Mouse (Mus musculus) forebrain, embryonic 11.5 days (tissue): ENCODE data around the gene Cdh22. TPM values are rescaled to one million over a fixed set of nuclear protein-coding genes. Genes with fewer than 3 reads are reported as not detected.

Experiments used
- ATAC-seq: fragments of 200-750 bp; cut with Nextera tagmentation; replicated peaks from 2 replicates; pipeline ENCODE4 v1.8.0; 2017; ENCODE audit warnings: moderate TSS enrichment; ENCODE audit not compliant: low FRiP score
- DNase-seq: peaks from one replicate; pipeline ENCODE4 v3.0.0-alpha.2; 2017; ENCODE audit warnings: low spot score
- H3K27ac ChIP-seq: fragments of 300-500 bp; sonication (generic); 2 replicates; pipeline ENCODE4 v1.5.1; 2014; ENCODE audit warnings: low read depth, low read length
- H3K27me3 ChIP-seq: fragments of 300-500 bp; sonication (generic); 2 replicates; pipeline ENCODE4 v1.6.1; 2014; ENCODE audit warnings: mild to moderate bottlenecking, low read length, mixed read lengths; ENCODE audit not compliant: control insufficient read depth, insufficient read depth
- H3K36me3 ChIP-seq: fragments of 300-500 bp; sonication (generic); 2 replicates; pipeline ENCODE4 v1.6.1; 2014; ENCODE audit warnings: mild to moderate bottlenecking, low read length, moderate library complexity, mixed read lengths; ENCODE audit not compliant: control insufficient read depth, insufficient read depth
- H3K4me1 ChIP-seq: fragments of 300-500 bp; sonication (generic); replicated peaks from 2 replicates; pipeline ENCODE4 v1.6.1; 2014; ENCODE audit warnings: low read length, mixed read lengths; ENCODE audit not compliant: control insufficient read depth, insufficient read depth
- H3K4me2 ChIP-seq: fragments of 300-500 bp; sonication (generic); 2 replicates; pipeline ENCODE4 v1.6.1; 2014; ENCODE audit warnings: low read depth, mild to moderate bottlenecking, low read length, moderate library complexity, mixed read lengths; ENCODE audit not compliant: severe bottlenecking
- H3K4me3 ChIP-seq: fragments of 300-500 bp; sonication (generic); 2 replicates; pipeline ENCODE4 v1.5.1; 2014; ENCODE audit warnings: low read depth, low read length
- H3K9ac ChIP-seq: fragments of 300-500 bp; sonication (generic); 2 replicates; pipeline ENCODE4 v1.6.1; 2014; ENCODE audit warnings: low read length
- H3K9me3 ChIP-seq: fragments of 300-500 bp; sonication (generic); 2 replicates; pipeline ENCODE4 v1.6.1; 2016; ENCODE audit warnings: low read length, mixed read lengths; ENCODE audit not compliant: control insufficient read depth
- WGBS: fragments of 180-500 bp; shearing (Covaris S2); extraction: QIAGEN DNeasy Blood & Tissue Kit; methylation state at CpG from one replicate; pipeline ENCODE4 v1.1.7; 2014; 5-methylcytosine and 5-hydroxymethylcytosine counted together
- polyA plus RNA-seq: library from polyadenylated mRNA; unstranded; fragments of >200 nt; fragmentation: Nextera tagmentation; extraction: Ambion mirVana; gene quantifications from 2 replicates; pipeline ENCODE4 v1.2.1, GENCODE M21; 2014

Gene Cdh22
- polyA plus RNA-seq, 1 experiment from 2014 or later = 6.2 TPM

GRCm38 (mm10) chr2:165229050-165229449, 5.6 kb downstream of the Cdh22 start:
- Histone ChIP-seq H3K9me3 (no peaks in the 10 kb centered on the region), H3K27me3 (peaks cover 14% of the 10 kb centered on the region)
- 91% methylated on average over 11 of the region's 11 CpGs for WGBS

DNA sequence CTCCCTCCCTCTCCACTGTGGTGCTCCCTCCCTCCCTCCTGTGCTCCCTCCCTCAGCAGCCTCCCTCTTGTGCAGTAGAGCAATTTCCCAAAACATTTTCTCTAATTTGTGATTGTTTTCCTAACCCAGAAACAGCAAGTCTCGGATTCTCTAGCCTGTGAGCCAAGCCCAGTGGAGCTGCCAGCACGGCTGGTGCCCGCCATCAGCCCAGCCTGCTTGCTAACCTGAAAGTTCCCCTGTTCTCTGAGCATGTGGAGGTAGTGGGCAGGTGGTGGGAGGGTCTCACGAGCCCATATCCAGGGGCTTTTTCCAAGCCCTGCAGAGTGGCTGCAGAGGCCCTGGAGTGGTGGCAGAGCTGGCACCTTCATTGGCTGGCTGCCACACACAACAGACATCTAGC, 10.8 kb downstream of the Cdh22 start:
- H3K27me3 ChIP-seq = no peaks in the 10 kb centered on the region

More at GRCm38 (mm10) chr2:165229050-165229449, 5.6 kb downstream of the Cdh22 start:
- no peak overlapping the region for H3K4me2 ChIP-seq
- H3K4me1 ChIP-seq = peaks cover 9% of the 10 kb centered on the region
- H3K36me3 ChIP-seq = no peaks in the 10 kb centered on the region
- no peak overlapping the region for H3K4me3 ChIP-seq
- ATAC-seq = no peak
- no peak for DNase-seq
- H3K27ac ChIP-seq = no peak overlapping the region
- H3K9ac ChIP-seq = no peak overlapping the region

DNA sequence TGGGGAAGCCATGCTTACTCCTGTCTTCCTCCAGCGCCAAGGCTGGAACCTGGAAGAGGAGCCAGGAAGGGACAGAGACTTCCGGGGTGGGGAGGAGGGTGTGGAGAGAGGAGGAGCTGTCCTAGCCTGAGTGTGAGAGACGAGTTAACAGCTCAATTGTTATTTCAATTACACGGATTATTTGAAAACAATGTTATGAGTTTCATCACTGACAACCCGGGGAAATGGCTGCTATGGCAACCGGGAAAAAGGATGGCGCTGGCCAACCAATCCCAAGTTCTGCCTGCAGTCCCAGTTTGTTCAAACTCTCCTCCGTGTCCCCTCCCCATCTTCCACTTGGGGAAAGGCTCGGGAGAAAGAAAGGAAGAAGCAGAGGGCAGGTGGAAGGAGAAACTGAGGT, 12.7 kb downstream of the Cdh22 start:
- no peak overlapping the region for H3K4me2 ChIP-seq
- no peak overlapping the region for H3K27ac ChIP-seq
- no peak overlapping the region for H3K9ac ChIP-seq
- DNase-seq (no peak), ATAC-seq (no peak)
- H3K9me3 ChIP-seq = no peaks in the 10 kb centered on the region
- no peaks in the 10 kb centered on the region for H3K27me3 ChIP-seq
- H3K4me1 ChIP-seq = peaks cover 12% of the 10 kb centered on the region; the same call in 1 of the 2 replicates
- H3K36me3 ChIP-seq = no peaks in the 10 kb centered on the region
- no peak overlapping the region for H3K4me3 ChIP-seq
- WGBS = 14% methylated on average over 9 of the region's 9 CpGs

More for the DNA sequence above, 10.8 kb downstream of the Cdh22 start:
- no peak overlapping the region for H3K27ac ChIP-seq
- no peaks in the 10 kb centered on the region for H3K36me3 ChIP-seq
- DNase-seq = no peak
- no peak overlapping the region for H3K9ac ChIP-seq
- no peak overlapping the region for H3K4me2 ChIP-seq
- ATAC-seq = no peak
- whole genome bisulfite sequencing = 68% methylated on average over 4 of the region's 4 CpGs
- no peak overlapping the region for H3K4me3 ChIP-seq
- H3K4me1 ChIP-seq = peaks cover 8% of the 10 kb centered on the region; the same call in 1 of the 2 replicates
- H3K9me3 ChIP-seq = no peaks in the 10 kb centered on the region

DNA sequence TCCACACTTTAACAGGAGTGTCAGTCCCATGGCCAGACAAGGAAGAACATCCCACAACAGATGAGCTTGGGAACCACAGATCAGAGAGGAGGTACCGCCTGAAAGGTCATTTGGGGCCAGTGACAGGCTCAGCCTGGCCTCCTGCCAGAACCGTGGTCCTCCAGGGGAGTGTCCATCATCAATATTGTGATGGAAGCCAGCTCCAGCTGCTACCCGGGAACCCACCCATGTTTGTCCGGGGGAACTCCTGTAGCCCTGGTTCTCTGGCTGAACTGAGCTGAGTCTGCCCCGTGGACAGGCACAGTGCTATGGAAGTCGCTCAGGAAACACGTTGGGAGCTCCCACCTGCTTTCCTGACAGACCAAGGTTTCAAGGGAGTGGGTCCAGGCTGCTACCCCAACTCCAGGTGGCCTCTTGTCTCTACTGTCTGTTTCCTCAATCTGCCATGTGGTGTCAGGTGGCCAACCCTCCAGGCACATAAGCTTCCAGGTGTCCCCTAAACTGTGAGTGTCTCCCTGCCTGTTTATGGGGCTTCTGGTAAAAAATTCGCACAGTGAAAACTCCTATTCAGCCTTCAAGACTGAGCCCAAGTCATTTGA, 14.2 kb downstream of the Cdh22 start:
- H3K4me1 ChIP-seq = peaks cover 18% of the 10 kb centered on the region; the same call in 1 of the 2 replicates
- no peak overlapping the region for H3K4me2 ChIP-seq
- no peak overlapping the region for H3K27ac ChIP-seq
- no peaks in the 10 kb centered on the region for H3K36me3 ChIP-seq
- DNase-seq (no peak), ATAC-seq (no peak)
- H3K27me3 ChIP-seq = no peaks in the 10 kb centered on the region
- no peak overlapping the region for H3K9ac ChIP-seq
- 84% methylated on average over 8 of the region's 8 CpGs for WGBS
- H3K9me3 ChIP-seq = no peaks in the 10 kb centered on the region
- H3K4me3 ChIP-seq = no peak overlapping the region

- Histone ChIP-seq H3K36me3 (no peaks in the 10 kb centered on the region), H3K4me2 (no peak overlapping the region), H3K27me3 (no peaks in the 10 kb centered on the region; the same call in 1 of the 2 replicates), H3K4me1 (peaks cover 23% of the 10 kb centered on the region; the same call in 1 of the 2 replicates), H3K27ac (no peak overlapping the region), H3K9ac (no peak overlapping the region), H3K4me3 (no peak overlapping the region), H3K9me3 (no peaks in the 10 kb centered on the region)
- no peak for DNase-seq
- 68% methylated on average over 8 of the region's 8 CpGs for WGBS
- ATAC-seq = no peak
Observed at GRCm38 (mm10) chr2:165218954-165219353, 15.7 kb downstream of the Cdh22 start.

- ATAC-seq (no peak), DNase-seq (no peak)
- Histone ChIP-seq H3K9me3 (no peaks in the 10 kb centered on the region), H3K9ac (no peak overlapping the region), H3K4me1 (peaks cover 23% of the 10 kb centered on the region; the same call in 1 of the 2 replicates), H3K36me3 (no peaks in the 10 kb centered on the region), H3K27me3 (peaks cover 10% of the 10 kb centered on the region; the same call in 1 of the 2 replicates), H3K4me2 (no peak overlapping the region), H3K4me3 (no peak overlapping the region), H3K27ac (no peak overlapping the region)
- WGBS = 95% methylated on average over 16 of the region's 16 CpGs
Observed at GRCm38 (mm10) chr2:165217361-165218149, 17.1 kb downstream of the Cdh22 start.

DNA sequence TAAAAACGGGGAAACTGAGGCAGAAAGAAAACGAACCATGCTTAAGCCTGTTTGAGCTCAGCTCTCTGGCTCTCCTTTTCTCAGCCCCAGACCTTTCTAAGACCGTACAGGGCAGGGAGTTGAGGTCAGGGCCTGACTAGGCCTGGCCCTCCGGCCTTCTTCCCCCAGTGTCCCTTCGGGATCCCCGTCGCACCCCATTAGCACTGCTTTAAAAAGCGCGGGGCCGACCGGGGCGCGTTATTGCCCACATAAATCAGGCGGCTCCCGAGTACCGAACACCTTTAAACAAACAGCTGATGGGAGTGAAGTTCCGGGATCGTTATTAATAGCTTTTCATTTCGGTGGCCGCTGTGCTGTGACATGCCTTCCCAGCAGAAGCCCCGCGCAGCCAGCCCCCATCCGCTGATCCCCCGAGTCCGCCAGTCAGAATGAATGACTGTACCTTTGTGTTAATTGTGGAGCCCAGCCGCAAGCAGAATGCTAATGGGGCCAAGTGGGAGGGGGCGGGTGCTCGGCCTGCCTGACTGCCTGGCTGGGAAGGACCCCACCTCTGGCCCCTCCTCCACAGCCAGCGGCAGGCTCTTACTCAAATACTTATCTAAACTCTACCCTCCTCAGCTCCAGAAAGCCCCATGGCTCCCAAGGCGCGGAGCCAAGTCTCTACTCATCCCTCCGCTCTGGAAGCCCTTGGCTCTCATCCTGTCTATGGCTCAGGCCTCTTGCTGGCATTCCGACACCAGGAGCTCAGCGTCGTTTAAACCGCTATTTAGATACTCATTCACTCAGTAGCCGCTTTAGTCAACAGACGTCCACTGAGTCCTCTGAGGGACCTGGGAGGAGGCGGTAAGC, 19.3 kb downstream of the Cdh22 start:
- Histone ChIP-seq H3K27ac (peak overlapping the region; percentile 79), H3K36me3 (no peaks in the 10 kb centered on the region), H3K4me2 (peak overlapping the region; percentile 49), H3K4me1 (peaks cover 36% of the 10 kb centered on the region), H3K27me3 (peaks cover 14% of the 10 kb centered on the region; the same call in 1 of the 2 replicates), H3K9me3 (no peaks in the 10 kb centered on the region), H3K9ac (peak overlapping the region; percentile 42; the same call in 1 of the 2 replicates), H3K4me3 (no peak overlapping the region)
- DNase-seq = peak; percentile 91
- 3% methylated on average over 39 of the region's 39 CpGs for WGBS
- ATAC-seq = peak; percentile 76

GRCm38 (mm10) chr2:165211426-165212079, 23.1 kb downstream of the Cdh22 start:
- Histone ChIP-seq H3K4me3 (peak overlapping the region; percentile 12; the same call in 1 of the 2 replicates), H3K9ac (peak overlapping the region; percentile 17; the same call in 1 of the 2 replicates), H3K27me3 (peaks cover 14% of the 10 kb centered on the region; the same call in 1 of the 2 replicates), H3K9me3 (no peaks in the 10 kb centered on the region), H3K36me3 (no peaks in the 10 kb centered on the region), H3K4me2 (peak overlapping the region; percentile 46), H3K4me1 (peaks cover 31% of the 10 kb centered on the region), H3K27ac (no peak overlapping the region; the same call in 1 of the 2 replicates)
- 0% methylated on average over 20 of the region's 20 CpGs for WGBS
- DNase-seq (peak; percentile 57), ATAC-seq (peak; percentile 28)
